Mouse (Mus musculus) hindbrain, embryonic 10.5 days (tissue): ENCODE data around the gene Zglp1. TPM values are rescaled to one million over a fixed set of nuclear protein-coding genes. Genes with fewer than 3 reads are reported as not detected.
A peak's percentile ranks its signal among the peaks of the same experiment; 100 is the strongest.
"Not testable (repeated sequence)": the region's sequence is repeated elsewhere in the genome, so short reads cannot be mapped to it uniquely, and the experiment has no call there.

ENCODE experiments used
- DNase-seq: peaks from one replicate; pipeline ENCODE4 v3.0.0-alpha.2; 2017; ENCODE audit warnings: low spot score
- H3K27ac ChIP-seq: fragments of 300-500 bp; sonication (generic); 2 replicates; pipeline ENCODE4 v1.5.1; 2016; ENCODE audit warnings: mild to moderate bottlenecking, moderate library complexity
- H3K27me3 ChIP-seq: fragments of 300-500 bp; sonication (generic); 2 replicates; pipeline ENCODE4 v1.6.1; 2016; ENCODE audit warnings: mild to moderate bottlenecking; ENCODE audit not compliant: poor library complexity, insufficient read depth, severe bottlenecking
- H3K36me3 ChIP-seq: fragments of 300-500 bp; sonication (generic); 2 replicates; pipeline ENCODE4 v1.6.1; 2016; ENCODE audit warnings: mild to moderate bottlenecking, moderate library complexity
- H3K4me1 ChIP-seq: fragments of 300-500 bp; sonication (generic); replicated peaks from 2 replicates; pipeline ENCODE4 v1.6.1; 2016; ENCODE audit warnings: mild to moderate bottlenecking
- H3K4me3 ChIP-seq: fragments of 300-500 bp; sonication (generic); 2 replicates; pipeline ENCODE4 v1.5.1; 2016; ENCODE audit warnings: mild to moderate bottlenecking, moderate library complexity
- H3K9me3 ChIP-seq: fragments of 300-500 bp; sonication (generic); 2 replicates; pipeline ENCODE4 v1.6.1; 2016; ENCODE audit warnings: mild to moderate bottlenecking, moderate library complexity
- WGBS: fragments of 180-500 bp; shearing (Covaris S2); methylation state at CpG from one replicate; pipeline ENCODE4 v1.1.7; 2016; 5-methylcytosine and 5-hydroxymethylcytosine counted together
- polyA plus RNA-seq: library from polyadenylated mRNA; unstranded; fragments of >200 nt; fragmentation: Nextera tagmentation; extraction: Ambion mirVana; gene quantifications from 2 replicates; pipeline ENCODE4 v1.2.1, GENCODE M21; 2016

Zglp1 gene
- polyA plus RNA-seq, 1 experiment from 2014 or later = 1.0 TPM

- peaks cover 20% of the 10 kb centered on the region for H3K27me3 ChIP-seq
- not testable (repeated sequence) for H3K4me1 ChIP-seq, H3K36me3 ChIP-seq, H3K9me3 ChIP-seq, H3K27ac ChIP-seq, DNase-seq, H3K4me3 ChIP-seq
- WGBS = 70% methylated on average over 1 of the region's 1 CpGs
Observed at GRCm38 (mm10) chr9:21044785-21045184, 22.1 kb downstream of the Zglp1 start.

GRCm38 (mm10) chr9:21043563-21043962 lies 23.3 kb downstream of the Zglp1 start:
- Histone ChIP-seq H3K4me3 (no peak overlapping the region), H3K9me3 (peaks cover 3% of the 10 kb centered on the region; the same call in 1 of the 2 replicates), H3K36me3 (no peaks in the 10 kb centered on the region), H3K4me1 (peaks cover 8% of the 10 kb centered on the region), H3K27ac (no peak overlapping the region), H3K27me3 (peaks cover 32% of the 10 kb centered on the region)
- WGBS = 91% methylated on average over 4 of the region's 4 CpGs
- no peak for DNase-seq

GRCm38 (mm10) chr9:21041308-21041707 lies 25.6 kb downstream of the Zglp1 start:
- Histone ChIP-seq H3K27ac (no peak overlapping the region), H3K36me3 (no peaks in the 10 kb centered on the region), H3K9me3 (peaks cover 3% of the 10 kb centered on the region; the same call in 1 of the 2 replicates), H3K4me1 (peaks cover 29% of the 10 kb centered on the region), H3K4me3 (no peak overlapping the region), H3K27me3 (peaks cover 55% of the 10 kb centered on the region)
- DNase-seq = no peak
- WGBS = 51% methylated on average over 4 of the region's 4 CpGs

- Histone ChIP-seq H3K36me3 (no peaks in the 10 kb centered on the region), H3K4me3 (no peak overlapping the region), H3K4me1 (peaks cover 43% of the 10 kb centered on the region), H3K27me3 (peaks cover 70% of the 10 kb centered on the region), H3K9me3 (peaks cover 3% of the 10 kb centered on the region; the same call in 1 of the 2 replicates), H3K27ac (no peak overlapping the region)
- 72% methylated on average over 3 of the region's 3 CpGs for WGBS
- DNase-seq = no peak
Observed at GRCm38 (mm10) chr9:21039779-21040178, 27.1 kb downstream of the Zglp1 start.

GRCm38 (mm10) chr9:21037481-21037891 lies 29.4 kb downstream of the Zglp1 start:
- 1% methylated on average over 31 of the region's 31 CpGs for WGBS
- peaks cover 60% of the 10 kb centered on the region for H3K4me1 ChIP-seq
- H3K9me3 ChIP-seq = peaks cover 3% of the 10 kb centered on the region; the same call in 1 of the 2 replicates
- peak; percentile 50 for DNase-seq
- H3K36me3 ChIP-seq = no peaks in the 10 kb centered on the region
- H3K27ac ChIP-seq = peak overlapping the region; percentile 71
- H3K4me3 ChIP-seq = peak overlapping the region; percentile 50
- H3K27me3 ChIP-seq = peaks cover 93% of the 10 kb centered on the region

GRCm38 (mm10) chr9:21036666-21037065 lies 30.2 kb downstream of the Zglp1 start:
- Histone ChIP-seq H3K4me1 (peaks cover 68% of the 10 kb centered on the region), H3K27ac (no peak overlapping the region), H3K4me3 (peak overlapping the region; percentile 50), H3K36me3 (no peaks in the 10 kb centered on the region), H3K27me3 (peaks cover 100% of the 10 kb centered on the region), H3K9me3 (peaks cover 3% of the 10 kb centered on the region; the same call in 1 of the 2 replicates)
- 3% methylated on average over 22 of the region's 22 CpGs for WGBS
- peak; percentile 16 for DNase-seq

- Histone ChIP-seq H3K27ac (no peak overlapping the region), H3K4me1 (peaks cover 71% of the 10 kb centered on the region)
- DNase-seq = peak; percentile 23
Observed at GRCm38 (mm10) chr9:21036161-21036560, 30.7 kb downstream of the Zglp1 start.

GRCm38 (mm10) chr9:21035586-21035985 lies 31.3 kb downstream of the Zglp1 start:
- H3K27ac ChIP-seq = no peak overlapping the region
- H3K27me3 ChIP-seq = peaks cover 100% of the 10 kb centered on the region
- peaks cover 73% of the 10 kb centered on the region for H3K4me1 ChIP-seq
- H3K4me3 ChIP-seq = peak overlapping the region; percentile 28
- H3K9me3 ChIP-seq = peaks cover 3% of the 10 kb centered on the region; the same call in 1 of the 2 replicates
- 18% methylated on average over 9 of the region's 9 CpGs for WGBS
- DNase-seq = no peak
- no peaks in the 10 kb centered on the region for H3K36me3 ChIP-seq

More at GRCm38 (mm10) chr9:21036161-21036560, 30.7 kb downstream of the Zglp1 start:
- H3K9me3 ChIP-seq = peaks cover 3% of the 10 kb centered on the region; the same call in 1 of the 2 replicates
- H3K4me3 ChIP-seq = peak overlapping the region; percentile 50; the same call in 1 of the 2 replicates
- peaks cover 100% of the 10 kb centered on the region for H3K27me3 ChIP-seq
- WGBS = 8% methylated on average over 20 of the region's 20 CpGs
- H3K36me3 ChIP-seq = no peaks in the 10 kb centered on the region

GRCm38 (mm10) chr9:21034481-21035085 lies 32.3 kb downstream of the Zglp1 start:
- Histone ChIP-seq H3K4me1 (peaks cover 83% of the 10 kb centered on the region), H3K9me3 (peaks cover 3% of the 10 kb centered on the region; the same call in 1 of the 2 replicates), H3K27ac (no peak overlapping the region), H3K4me3 (peak overlapping the region; percentile 28; the same call in 1 of the 2 replicates), H3K27me3 (peaks cover 100% of the 10 kb centered on the region), H3K36me3 (no peaks in the 10 kb centered on the region)
- 2% methylated on average over 17 of the region's 17 CpGs for WGBS
- peak; percentile 34 for DNase-seq

GRCm38 (mm10) chr9:21033136-21033535 lies 33.8 kb downstream of the Zglp1 start:
- Histone ChIP-seq H3K4me3 (peak overlapping the region; percentile 55), H3K4me1 (peaks cover 83% of the 10 kb centered on the region), H3K27me3 (peaks cover 100% of the 10 kb centered on the region), H3K36me3 (no peaks in the 10 kb centered on the region), H3K27ac (no peak overlapping the region), H3K9me3 (no peaks in the 10 kb centered on the region)
- DNase-seq = peak; percentile 77
- WGBS = 1% methylated on average over 34 of the region's 34 CpGs

- Histone ChIP-seq H3K27me3 (peaks cover 100% of the 10 kb centered on the region), H3K9me3 (no peaks in the 10 kb centered on the region), H3K4me3 (peak overlapping the region; percentile 55), H3K4me1 (peaks cover 82% of the 10 kb centered on the region), H3K27ac (no peak overlapping the region), H3K36me3 (no peaks in the 10 kb centered on the region)
- peak; percentile 12 for DNase-seq
- WGBS = 2% methylated on average over 7 of the region's 7 CpGs
Observed at GRCm38 (mm10) chr9:21032491-21032890, 34.4 kb downstream of the Zglp1 start.

- Histone ChIP-seq H3K4me3 (peak within 1 kb of the TSS; percentile 55), H3K27me3 (peaks cover 100% of the 10 kb centered on the region), H3K27ac (no peak within 1 kb of the TSS), H3K4me1 (peaks cover 77% of the 10 kb centered on the region), H3K9me3 (no peaks in the 10 kb centered on the region), H3K36me3 (no peaks in the 10 kb centered on the region)
- 2% methylated on average over 34 of the region's 35 CpGs for WGBS
- DNase-seq = no peak
Observed at GRCm38 (mm10) chr9:21031896-21032351, 35.0 kb downstream of the Zglp1 start, which contains the start of gene Icam5. Gene Icam5, plus strand, starts transcription at chr9:21032073.

GRCm38 (mm10) chr9:21031251-21031895 lies 35.5 kb downstream of the Zglp1 start:
- H3K4me1 ChIP-seq = peaks cover 75% of the 10 kb centered on the region
- peaks cover 100% of the 10 kb centered on the region for H3K27me3 ChIP-seq

More at GRCm38 (mm10) chr9:21031251-21031895, 35.5 kb downstream of the Zglp1 start:
- H3K27ac ChIP-seq = no peak overlapping the region
- peak overlapping the region; percentile 55 for H3K4me3 ChIP-seq
- WGBS = under 1% methylated on average over 36 of the region's 36 CpGs
- no peaks in the 10 kb centered on the region for H3K36me3 ChIP-seq
- H3K9me3 ChIP-seq = no peaks in the 10 kb centered on the region
- DNase-seq = peak; percentile 65
